Mouse (Mus musculus) embryonic fibroblast, embryonic 13.5 days (primary cell): Measurements from ENCODE around the gene Stac3.

Experiments
- CTCF ChIP-seq: IDR thresholded peaks from 2 replicates; pipeline ENCODE4 v1.5.1; 2011; ENCODE audit warnings: mild to moderate bottlenecking, control low read depth, low read length, moderate library complexity, borderline replicate concordance; ENCODE audit not compliant: insufficient read depth
- POLR2A ChIP-seq: IDR thresholded peaks from 2 replicates; pipeline ENCODE4 v1.6.1; 2011; ENCODE audit warnings: low read depth, mild to moderate bottlenecking, control low read depth, low read length, moderate library complexity

DNA sequence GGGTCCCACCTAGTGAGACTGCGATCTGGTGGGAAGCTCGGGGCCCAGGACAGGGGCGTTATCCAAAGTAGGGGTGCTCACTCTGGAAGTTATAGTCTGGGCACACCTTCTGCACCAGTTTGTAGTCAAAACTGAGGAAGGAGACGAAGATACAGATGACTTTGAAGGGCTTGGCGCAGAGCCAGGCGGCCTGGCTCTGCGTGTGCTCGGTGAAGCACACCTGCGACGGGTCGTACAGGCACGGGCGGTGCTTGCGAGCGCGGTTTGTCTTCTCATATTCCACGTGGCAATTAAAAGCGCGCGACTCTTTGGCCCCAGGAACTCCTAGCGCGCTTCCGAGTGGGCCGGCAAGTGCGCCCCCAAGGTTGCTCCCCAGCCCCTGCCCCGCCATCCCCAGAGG lies 24.6 kb downstream of the Stac3 start:
- no peak for TF ChIP-seq CTCF
- no peak for TF ChIP-seq POLR2A
